Mouse (Mus musculus): Measurements from ENCODE around the gene Pdzk1ip1. TPM values are rescaled to one million over a fixed set of nuclear protein-coding genes. Genes with fewer than 3 reads are reported as not detected.
A peak's percentile ranks its signal among the peaks of the same experiment; 100 is the strongest.

Pdzk1ip1 gene
- polyA plus RNA-seq, 1 experiment from 2014 or later, result 13.3 TPM

DNA sequence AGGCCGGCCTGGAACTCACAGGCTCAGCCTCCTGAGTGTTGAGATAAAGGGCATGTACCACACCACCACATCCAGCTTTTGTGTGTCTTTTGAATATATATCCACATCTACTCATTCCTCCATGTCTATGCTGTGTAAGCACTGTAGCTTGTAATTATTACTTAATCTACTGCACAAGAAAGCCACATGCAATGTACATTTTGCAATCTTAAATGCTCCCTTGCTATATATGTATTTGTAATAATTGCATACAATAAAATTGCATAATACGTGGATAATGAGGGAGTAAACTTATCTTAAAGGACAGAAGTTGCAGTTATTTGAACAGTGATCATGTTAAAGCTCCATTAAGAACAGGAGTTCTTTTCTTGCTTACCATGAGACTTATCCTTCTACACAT, 32.7 kb downstream of the Pdzk1ip1 start:
- no peaks in the 10 kb centered on the region for H3K9me3 ChIP-seq (ENCODE audit: low read depth, low read length)
- no peak overlapping the region for H3K4me3 ChIP-seq (ENCODE audit: low read depth, low read length)
- no peaks in the 10 kb centered on the region for H3K4me1 ChIP-seq (ENCODE audit: insufficient read depth)
- WGBS, result 67% methylated on average over 2 of the region's 2 CpGs
- H3K27ac ChIP-seq (ENCODE audit: low read depth), result no peak overlapping the region
- no peak for ATAC-seq (ENCODE audit: insufficient read depth)
- TF ChIP-seq CTCF (IDR thresholded peaks at IDR 0.05; ENCODE audit: low read depth), result no peak
- no peak overlapping the region for H3K4me2 ChIP-seq
- no peak for DNase-seq
- no peaks in the 10 kb centered on the region for H3K36me3 ChIP-seq (ENCODE audit: insufficient read depth)
- no peak overlapping the region for H3K9ac ChIP-seq
- H3K27me3 ChIP-seq (ENCODE audit: insufficient read depth, low read length), result no peaks in the 10 kb centered on the region

DNA sequence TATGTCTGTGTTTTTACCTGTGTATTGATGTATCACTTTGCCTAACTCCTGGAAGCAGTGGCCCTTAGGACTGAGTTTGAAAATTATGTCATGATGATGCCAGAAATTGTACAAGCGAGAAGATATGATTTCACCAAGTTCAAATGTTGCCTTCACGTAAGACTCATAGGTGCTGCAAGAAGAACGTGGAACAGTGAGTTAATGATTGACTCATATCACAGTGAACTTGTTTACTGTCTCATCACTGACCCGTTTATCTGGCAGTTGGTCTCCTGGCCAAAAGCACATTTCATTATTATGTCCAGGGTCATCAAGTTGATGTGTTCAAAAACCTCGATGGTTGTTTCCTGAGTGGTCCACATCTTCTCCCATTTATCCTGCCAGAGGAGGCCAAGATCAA, 33.1 kb downstream of the Pdzk1ip1 start:
- ATAC-seq (ENCODE audit: insufficient read depth), result no peak
- H3K4me3 ChIP-seq (ENCODE audit: low read depth, low read length), result no peak overlapping the region
- TF ChIP-seq CTCF (IDR thresholded peaks at IDR 0.05; ENCODE audit: low read depth), result no peak

DNA sequence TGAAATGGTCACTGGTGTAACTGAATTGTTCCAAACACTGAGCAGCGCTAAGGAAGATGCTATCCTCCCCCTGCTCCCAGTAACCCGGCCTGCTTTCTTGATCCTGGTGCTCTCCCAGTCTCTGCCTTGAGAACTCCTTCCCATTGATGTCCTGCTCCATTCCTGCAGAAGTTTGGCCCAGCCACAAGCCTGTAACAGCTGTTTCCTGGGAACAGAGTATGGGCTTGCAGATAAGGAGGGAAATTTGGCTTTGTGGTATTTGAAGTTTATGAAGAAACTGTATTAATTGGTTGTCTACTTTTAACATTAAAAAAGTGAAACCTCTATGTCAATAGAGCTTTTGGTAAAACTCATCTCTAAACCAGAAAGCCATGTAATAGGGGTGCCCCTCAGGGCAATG, 35.0 kb downstream of the Pdzk1ip1 start:
- no peak overlapping the region for H3K9ac ChIP-seq
- 63% methylated on average over 2 of the region's 2 CpGs for WGBS
- no peaks in the 10 kb centered on the region for H3K27me3 ChIP-seq (ENCODE audit: insufficient read depth, low read length)
- no peaks in the 10 kb centered on the region for H3K4me1 ChIP-seq (ENCODE audit: insufficient read depth)
- H3K9me3 ChIP-seq (ENCODE audit: low read depth, low read length), result no peaks in the 10 kb centered on the region
- H3K27ac ChIP-seq (ENCODE audit: low read depth), result no peak overlapping the region
- DNase-seq (no peak), ATAC-seq (ENCODE audit: insufficient read depth) (no peak)
- no peak overlapping the region for H3K4me3 ChIP-seq (ENCODE audit: low read depth, low read length)
- no peaks in the 10 kb centered on the region for H3K36me3 ChIP-seq (ENCODE audit: insufficient read depth)
- H3K4me2 ChIP-seq, result no peak overlapping the region
- no peak for TF ChIP-seq CTCF (IDR thresholded peaks at IDR 0.05; ENCODE audit: low read depth)

More for the DNA sequence above, 33.1 kb downstream of the Pdzk1ip1 start:
- no peak overlapping the region for H3K27ac ChIP-seq (ENCODE audit: low read depth)
- no peak overlapping the region for H3K9ac ChIP-seq
- DNase-seq, result no peak
- no peaks in the 10 kb centered on the region for H3K27me3 ChIP-seq (ENCODE audit: insufficient read depth, low read length)
- no peak overlapping the region for H3K4me2 ChIP-seq
- H3K4me1 ChIP-seq (ENCODE audit: insufficient read depth), result no peaks in the 10 kb centered on the region
- WGBS, result 70% methylated on average over 5 of the region's 5 CpGs
- H3K9me3 ChIP-seq (ENCODE audit: low read depth, low read length), result no peaks in the 10 kb centered on the region
- no peaks in the 10 kb centered on the region for H3K36me3 ChIP-seq (ENCODE audit: insufficient read depth)

DNA sequence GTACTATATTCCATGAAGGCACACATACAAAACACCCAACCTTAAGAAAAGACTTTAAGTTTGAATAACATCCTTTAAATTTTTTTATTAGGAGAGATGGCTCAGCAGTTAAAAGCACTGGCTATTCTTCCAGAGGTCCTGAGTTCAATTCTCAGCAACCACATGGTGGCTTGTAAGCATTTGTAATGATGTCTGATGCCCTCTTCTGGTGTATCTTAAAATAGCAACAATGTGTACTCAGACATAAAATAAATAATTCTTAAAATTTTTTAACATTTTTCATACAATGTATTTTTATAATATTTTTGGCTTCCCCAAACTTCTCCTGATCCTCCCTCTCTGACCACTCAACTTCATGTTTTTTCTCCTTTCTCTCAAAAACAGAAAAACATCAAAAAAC, 36.2 kb downstream of the Pdzk1ip1 start:
- Histone ChIP-seq H3K4me1 (ENCODE audit: insufficient read depth) (no peaks in the 10 kb centered on the region), H3K27me3 (ENCODE audit: insufficient read depth, low read length) (no peaks in the 10 kb centered on the region), H3K4me3 (ENCODE audit: low read depth, low read length) (no peak overlapping the region), H3K4me2 (no peak overlapping the region), H3K27ac (ENCODE audit: low read depth) (no peak overlapping the region), H3K36me3 (ENCODE audit: insufficient read depth) (no peaks in the 10 kb centered on the region), H3K9me3 (ENCODE audit: low read depth, low read length) (no peaks in the 10 kb centered on the region), H3K9ac (no peak overlapping the region)
- DNase-seq, result peak; percentile 21
- TF ChIP-seq CTCF (IDR thresholded peaks at IDR 0.05; ENCODE audit: low read depth), result 0 out of 2 replicates have a peak, but pooled peaks have one; percentile 9
- ATAC-seq (ENCODE audit: insufficient read depth), result no peak

- ATAC-seq (ENCODE audit: insufficient read depth) (no peak), DNase-seq (no peak)
- no peak for TF ChIP-seq CTCF (IDR thresholded peaks at IDR 0.05; ENCODE audit: low read depth)
- no peaks in the 10 kb centered on the region for H3K4me1 ChIP-seq (ENCODE audit: insufficient read depth)
- no peaks in the 10 kb centered on the region for H3K9me3 ChIP-seq (ENCODE audit: low read depth, low read length)
- H3K9ac ChIP-seq, result no peak overlapping the region
- 6% methylated on average over 5 of the region's 5 CpGs for WGBS
- no peak overlapping the region for H3K27ac ChIP-seq (ENCODE audit: low read depth)
- H3K36me3 ChIP-seq (ENCODE audit: insufficient read depth), result no peaks in the 10 kb centered on the region
- H3K4me2 ChIP-seq, result no peak overlapping the region
- H3K27me3 ChIP-seq (ENCODE audit: insufficient read depth, low read length), result peaks cover 21% of the 10 kb centered on the region
- no peak overlapping the region for H3K4me3 ChIP-seq (ENCODE audit: low read depth, low read length)
Measured at GRCm38 (mm10) chr4:115133085-115133484, 44.6 kb downstream of the Pdzk1ip1 start.

DNA sequence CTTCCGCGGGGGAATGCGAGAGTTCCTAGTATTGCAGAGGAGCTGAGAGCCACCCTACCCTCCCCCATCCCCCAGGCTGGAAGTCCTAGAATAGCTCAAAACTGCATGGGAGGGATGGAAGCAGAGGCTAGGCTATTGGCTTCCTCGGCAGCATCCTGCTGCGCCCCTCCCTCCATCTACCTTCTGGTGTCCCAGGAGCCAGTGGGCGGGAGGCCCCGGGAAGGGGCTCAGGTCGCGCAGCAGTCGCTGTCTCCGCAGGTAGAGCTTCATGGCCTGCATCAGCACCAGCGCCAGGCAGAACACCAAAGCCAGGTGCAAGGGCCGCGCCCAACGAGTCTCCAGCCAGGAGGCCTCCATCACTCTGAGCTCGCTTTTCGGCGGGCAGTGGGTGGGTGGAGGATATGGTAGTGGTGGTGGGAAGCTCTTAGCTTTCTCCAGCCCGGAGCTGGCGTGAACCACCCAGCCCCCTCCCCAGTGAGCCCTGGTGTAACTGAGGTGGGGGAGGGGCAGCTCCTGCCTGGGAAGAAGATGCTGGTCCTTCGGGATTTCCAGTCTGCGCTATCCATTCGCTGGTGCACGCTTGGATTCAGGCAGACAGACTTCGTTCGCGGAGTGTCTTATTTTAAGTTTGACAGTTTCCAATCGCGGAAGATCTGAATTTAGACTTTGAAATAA, 45.2 kb downstream of the Pdzk1ip1 start, which contains the start of gene Cyp4x1:
Gene Cyp4x1, minus strand, starts transcription at position 661 of the 675 bp plus-strand sequence.
- no peaks in the 10 kb centered on the region for H3K9me3 ChIP-seq (ENCODE audit: low read depth, low read length)
- H3K27me3 ChIP-seq (ENCODE audit: insufficient read depth, low read length), result peaks cover 21% of the 10 kb centered on the region
- H3K4me2 ChIP-seq, result 0 out of 2 replicates have a peak within 1 kb of the TSS, but pooled peaks have one; percentile 12
- no peak within 1 kb of the TSS for H3K9ac ChIP-seq
- no peak within 1 kb of the TSS for H3K27ac ChIP-seq (ENCODE audit: low read depth)
- DNase-seq (no peak), ATAC-seq (ENCODE audit: insufficient read depth) (no peak)
- H3K4me3 ChIP-seq (ENCODE audit: low read depth, low read length), result no peak within 1 kb of the TSS
- no peaks in the 10 kb centered on the region for H3K4me1 ChIP-seq (ENCODE audit: insufficient read depth)
- no peak for TF ChIP-seq CTCF (IDR thresholded peaks at IDR 0.05; ENCODE audit: low read depth)
- no peaks in the 10 kb centered on the region for H3K36me3 ChIP-seq (ENCODE audit: insufficient read depth)
- 2% methylated on average over 29 of the region's 29 CpGs for WGBS

- H3K4me3 ChIP-seq (ENCODE audit: low read depth, low read length), result no peak overlapping the region
- H3K27me3 ChIP-seq (ENCODE audit: insufficient read depth, low read length), result peaks cover 21% of the 10 kb centered on the region
- no peaks in the 10 kb centered on the region for H3K4me1 ChIP-seq (ENCODE audit: insufficient read depth)
- no peak for DNase-seq
- no peak overlapping the region for H3K27ac ChIP-seq (ENCODE audit: low read depth)
- no peak for TF ChIP-seq CTCF (IDR thresholded peaks at IDR 0.05; ENCODE audit: low read depth)
- H3K4me2 ChIP-seq, result no peak overlapping the region
- no peak overlapping the region for H3K9ac ChIP-seq
- H3K9me3 ChIP-seq (ENCODE audit: low read depth, low read length), result no peaks in the 10 kb centered on the region
- 20% methylated on average over 7 of the region's 7 CpGs for WGBS
- no peak for ATAC-seq (ENCODE audit: insufficient read depth)
- H3K36me3 ChIP-seq (ENCODE audit: insufficient read depth), result no peaks in the 10 kb centered on the region
Measured at GRCm38 (mm10) chr4:115134296-115134630, 45.8 kb downstream of the Pdzk1ip1 start.

Other genes starting within 250 kb of the Pdzk1ip1 start
- 0.16 and 0.32 TPM in 2 replicates for gene Foxd2, start 179.8 kb upstream of the Pdzk1ip1 start, polyA plus RNA-seq (2014; fragmentation: Nextera tagmentation; extraction: Ambion mirVana)
- gene Foxe3, start 162.7 kb upstream of the Pdzk1ip1 start, polyA plus RNA-seq (2014; fragmentation: Nextera tagmentation; extraction: Ambion mirVana), result not detected in 2 replicates
- 99.8 and 112 TPM in 2 replicates for gene Cmpk1, start 101.5 kb upstream of the Pdzk1ip1 start, polyA plus RNA-seq (2014; fragmentation: Nextera tagmentation; extraction: Ambion mirVana)
- gene Stil, start 88.5 kb upstream of the Pdzk1ip1 start, polyA plus RNA-seq (2014; fragmentation: Nextera tagmentation; extraction: Ambion mirVana), result 23.3 and 26.0 TPM in 2 replicates
- 3.3 and 3.4 TPM in 2 replicates for gene Tal1, start 32.3 kb upstream of the Pdzk1ip1 start, polyA plus RNA-seq (2014; fragmentation: Nextera tagmentation; extraction: Ambion mirVana)
- gene Cyp4x1, start 45.6 kb downstream of the Pdzk1ip1 start, polyA plus RNA-seq (2014; fragmentation: Nextera tagmentation; extraction: Ambion mirVana), result 0.04 and 0.05 TPM in 2 replicates
- not detected in 2 replicates for gene Cyp4a29, start 153.4 kb downstream of the Pdzk1ip1 start, polyA plus RNA-seq (2014; fragmentation: Nextera tagmentation; extraction: Ambion mirVana)
- not detected in 2 replicates for gene Cyp4a12a, start 210.3 kb downstream of the Pdzk1ip1 start, polyA plus RNA-seq (2014; fragmentation: Nextera tagmentation; extraction: Ambion mirVana)